Mouse (Mus musculus) limb, embryonic 14.5 days (tissue): ENCODE results near the gene Filip1l. TPM values are rescaled to one million over a fixed set of nuclear protein-coding genes. Genes with fewer than 3 reads are reported as not detected.

Source experiments
- ATAC-seq: fragments of 200-750 bp; cut with Nextera tagmentation; 2 replicates; pipeline ENCODE4 v1.8.0; 2017; ENCODE audit warnings: low read depth, moderate number of reproducible peaks, moderate TSS enrichment; ENCODE audit not compliant: low FRiP score
- DNase-seq: peaks from one replicate; pipeline ENCODE4 v3.0.0-alpha.2; 2015; ENCODE audit warnings: low spot score
- H3K27ac ChIP-seq: fragments of 300-500 bp; sonication (generic); replicated peaks from 2 replicates; pipeline ENCODE4 v1.5.1; 2014; ENCODE audit warnings: low read depth, mild to moderate bottlenecking, low read length, moderate library complexity, mixed read lengths
- H3K27me3 ChIP-seq: fragments of 300-500 bp; sonication (generic); 2 replicates; pipeline ENCODE4 v1.6.1; 2014; ENCODE audit warnings: low read length, mixed read lengths; ENCODE audit not compliant: control insufficient read depth, insufficient read depth
- H3K36me3 ChIP-seq: fragments of 300-500 bp; sonication (generic); 2 replicates; pipeline ENCODE4 v1.6.1; 2014; ENCODE audit warnings: mild to moderate bottlenecking, low read length, moderate library complexity, mixed read lengths; ENCODE audit not compliant: control insufficient read depth, insufficient read depth
- H3K4me1 ChIP-seq: fragments of 300-500 bp; sonication (generic); 2 replicates; pipeline ENCODE4 v1.6.1; 2014; ENCODE audit warnings: antibody characterized with exemption, low read length, mixed read lengths; ENCODE audit not compliant: control insufficient read depth, insufficient read depth
- H3K4me2 ChIP-seq: fragments of 300-500 bp; sonication (generic); replicated peaks from 2 replicates; pipeline ENCODE4 v1.6.1; 2014; ENCODE audit warnings: low read depth, mild to moderate bottlenecking, low read length, moderate library complexity; ENCODE audit not compliant: severe bottlenecking
- H3K4me3 ChIP-seq: fragments of 300-500 bp; sonication (generic); replicated peaks from 2 replicates; pipeline ENCODE4 v1.5.1; 2014; ENCODE audit warnings: low read length
- H3K9ac ChIP-seq: fragments of 300-500 bp; sonication (generic); 2 replicates; pipeline ENCODE4 v1.6.1; 2014; ENCODE audit warnings: mild to moderate bottlenecking, low read depth, low read length, moderate library complexity; ENCODE audit not compliant: severe bottlenecking
- H3K9me3 ChIP-seq: fragments of 300-500 bp; sonication (generic); 2 replicates; pipeline ENCODE4 v1.6.1; 2016; ENCODE audit warnings: low read length; ENCODE audit not compliant: control insufficient read depth
- POLR2A ChIP-seq: fragments of 200-500 bp; IDR thresholded peaks from 2 replicates; pipeline ENCODE4 v1.8.0; 2012; ENCODE audit warnings: inconsistent platforms, mild to moderate bottlenecking, moderate library complexity, borderline replicate concordance; ENCODE audit not compliant: insufficient read depth, insufficient read length; ENCODE audit errors: extremely low read depth
- WGBS: fragments of 180-500 bp; shearing (Covaris S2); extraction: QIAGEN DNeasy Blood & Tissue Kit; methylation state at CpG from one replicate; pipeline ENCODE4 v1.1.7; 2014; 5-methylcytosine and 5-hydroxymethylcytosine counted together
- polyA plus RNA-seq, 2 experiments: library from polyadenylated mRNA; depleted of rRNA in 1 of 2; stranded (reverse) in 1 of 2; unstranded in 1 of 2; fragments of >200 nt; fragmentation: Nextera tagmentation in 1 of 2; extraction: Ambion mirVana in 1 of 2; gene quantifications; 2 replicates each; pipeline versions ENCODE4 v1.2.1 to v1.2.3; 2012 to 2014

The Filip1l gene
- polyA plus RNA-seq, 2 experiments = 30.3 to 43.9 TPM

- H3K27me3 ChIP-seq = no peaks in the 10 kb centered on the region
Measured at GRCm38 (mm10) chr16:57433671-57434070, 80.8 kb downstream of the Filip1l start.

GRCm38 (mm10) chr16:57434640-57435039 lies 81.7 kb downstream of the Filip1l start:
- ATAC-seq (no peak), DNase-seq (no peak)
- Histone ChIP-seq H3K9ac (no peak overlapping the region), H3K4me1 (peaks cover 24% of the 10 kb centered on the region), H3K9me3 (no peaks in the 10 kb centered on the region), H3K4me3 (no peak overlapping the region), H3K36me3 (no peaks in the 10 kb centered on the region), H3K4me2 (no peak overlapping the region), H3K27ac (no peak overlapping the region), H3K27me3 (no peaks in the 10 kb centered on the region)
- TF ChIP-seq POLR2A = no peak
- WGBS = 60% methylated on average over 3 of the region's 3 CpGs

More at GRCm38 (mm10) chr16:57433671-57434070, 80.8 kb downstream of the Filip1l start:
- TF ChIP-seq POLR2A = no peak
- 87% methylated on average over 6 of the region's 6 CpGs for WGBS
- no peak for DNase-seq
- Histone ChIP-seq H3K4me2 (no peak overlapping the region), H3K4me3 (no peak overlapping the region), H3K27ac (no peak overlapping the region), H3K36me3 (no peaks in the 10 kb centered on the region), H3K9me3 (no peaks in the 10 kb centered on the region), H3K9ac (no peak overlapping the region), H3K4me1 (peaks cover 17% of the 10 kb centered on the region)
- no peak for ATAC-seq

- Histone ChIP-seq H3K9me3 (no peaks in the 10 kb centered on the region), H3K27me3 (no peaks in the 10 kb centered on the region), H3K36me3 (no peaks in the 10 kb centered on the region), H3K9ac (no peak overlapping the region), H3K4me2 (no peak overlapping the region), H3K27ac (peak overlapping the region; percentile 52; the same call in 1 of the 2 replicates), H3K4me1 (peaks cover 31% of the 10 kb centered on the region), H3K4me3 (no peak overlapping the region)
- TF ChIP-seq POLR2A = no peak
- peak; percentile 62 for ATAC-seq
- 29% methylated on average over 11 of the region's 11 CpGs for WGBS
- peak; percentile 39 for DNase-seq
Measured at GRCm38 (mm10) chr16:57437523-57438287, 84.8 kb downstream of the Filip1l start.

GRCm38 (mm10) chr16:57438288-57438685 lies 85.4 kb downstream of the Filip1l start:
- ATAC-seq (peak; percentile 11; the same call in 1 of the 2 replicates), DNase-seq (peak; percentile 40)
- no peak overlapping the region for H3K9ac ChIP-seq
- peak overlapping the region; percentile 52 for H3K27ac ChIP-seq
- no peaks in the 10 kb centered on the region for H3K36me3 ChIP-seq
- WGBS = 39% methylated on average over 5 of the region's 5 CpGs
- no peak for TF ChIP-seq POLR2A
- no peaks in the 10 kb centered on the region for H3K27me3 ChIP-seq
- no peak overlapping the region for H3K4me2 ChIP-seq
- H3K9me3 ChIP-seq = no peaks in the 10 kb centered on the region
- no peak overlapping the region for H3K4me3 ChIP-seq
- peaks cover 31% of the 10 kb centered on the region for H3K4me1 ChIP-seq

- Histone ChIP-seq H3K4me1 (peaks cover 34% of the 10 kb centered on the region), H3K9ac (no peak overlapping the region), H3K4me2 (no peak overlapping the region), H3K4me3 (no peak overlapping the region), H3K9me3 (no peaks in the 10 kb centered on the region), H3K27ac (peak overlapping the region; percentile 52), H3K27me3 (no peaks in the 10 kb centered on the region), H3K36me3 (no peaks in the 10 kb centered on the region)
- no peak for TF ChIP-seq POLR2A
- ATAC-seq (no peak), DNase-seq (no peak)
- 46% methylated on average over 11 of the region's 11 CpGs for WGBS
Measured at GRCm38 (mm10) chr16:57439206-57439605, 86.3 kb downstream of the Filip1l start.
